Mouse (Mus musculus) stomach, postnatal 0 days (tissue): Measurements from ENCODE around the gene Pira2. TPM values are rescaled to one million over a fixed set of nuclear protein-coding genes. Genes with fewer than 3 reads are reported as not detected.
"Not testable (repeated sequence)": the region's sequence is repeated elsewhere in the genome, so short reads cannot be mapped to it uniquely, and the experiment has no call there.

Source experiments
- ATAC-seq: fragments of 200-750 bp; cut with Nextera tagmentation; 2 replicates; pipeline ENCODE4 v1.8.0; 2017; ENCODE audit not compliant: low FRiP score, low TSS enrichment
- DNase-seq: peaks from one replicate; pipeline ENCODE4 v3.0.0-alpha.2; 2016; ENCODE audit warnings: low spot score
- H3K27ac ChIP-seq: fragments of 300-500 bp; sonication (generic); replicated peaks from 2 replicates; pipeline ENCODE4 v1.5.1; 2014; ENCODE audit warnings: mild to moderate bottlenecking, control low read depth
- H3K27me3 ChIP-seq: fragments of 300-500 bp; sonication (generic); 2 replicates; pipeline ENCODE4 v1.6.1; 2014; ENCODE audit warnings: low read length; ENCODE audit not compliant: control insufficient read depth, insufficient read depth
- H3K36me3 ChIP-seq: fragments of 300-500 bp; sonication (generic); 2 replicates; pipeline ENCODE4 v1.6.1; 2014; ENCODE audit warnings: low read length, mixed read lengths; ENCODE audit not compliant: control insufficient read depth, insufficient read depth
- H3K4me1 ChIP-seq: fragments of 300-500 bp; sonication (generic); replicated peaks from 2 replicates; pipeline ENCODE4 v1.6.1; 2014; ENCODE audit warnings: antibody characterized with exemption; ENCODE audit not compliant: control insufficient read depth, insufficient read depth
- H3K4me2 ChIP-seq: fragments of 300-500 bp; sonication (generic); replicated peaks from 2 replicates; pipeline ENCODE4 v1.6.1; 2014; ENCODE audit warnings: low read depth, mild to moderate bottlenecking, control low read depth, moderate library complexity
- H3K4me3 ChIP-seq: fragments of 300-500 bp; sonication (generic); 2 replicates; pipeline ENCODE4 v1.5.1; 2014; ENCODE audit warnings: low read depth, low read length, control low read depth
- H3K9ac ChIP-seq: fragments of 300-500 bp; sonication (generic); 2 replicates; pipeline ENCODE4 v1.6.1; 2014; ENCODE audit warnings: mild to moderate bottlenecking, low read length, control low read depth, mixed read lengths
- H3K9me3 ChIP-seq: fragments of 300-500 bp; sonication (generic); 2 replicates; pipeline ENCODE4 v1.6.1; 2016; ENCODE audit warnings: low read length; ENCODE audit not compliant: control insufficient read depth
- CTCF ChIP-seq: IDR thresholded peaks from 2 replicates; pipeline ENCODE4 v1.5.1; 2016; ENCODE audit warnings: antibody characterized with exemption, low read depth, mild to moderate bottlenecking, moderate library complexity
- WGBS: fragments of 180-500 bp; shearing (Covaris S2); extraction: QIAGEN DNeasy Blood & Tissue Kit; methylation state at CpG from one replicate; pipeline ENCODE4 v1.1.7; 2014; 5-methylcytosine and 5-hydroxymethylcytosine counted together
- polyA plus RNA-seq: library from polyadenylated mRNA; unstranded; fragments of >200 nt; fragmentation: Nextera tagmentation; extraction: Ambion mirVana; gene quantifications from 2 replicates; pipeline ENCODE4 v1.2.1, GENCODE M21; 2015

Pira2 gene
- 0.05 and 0.15 TPM in 2 replicates for polyA plus RNA-seq

DNA sequence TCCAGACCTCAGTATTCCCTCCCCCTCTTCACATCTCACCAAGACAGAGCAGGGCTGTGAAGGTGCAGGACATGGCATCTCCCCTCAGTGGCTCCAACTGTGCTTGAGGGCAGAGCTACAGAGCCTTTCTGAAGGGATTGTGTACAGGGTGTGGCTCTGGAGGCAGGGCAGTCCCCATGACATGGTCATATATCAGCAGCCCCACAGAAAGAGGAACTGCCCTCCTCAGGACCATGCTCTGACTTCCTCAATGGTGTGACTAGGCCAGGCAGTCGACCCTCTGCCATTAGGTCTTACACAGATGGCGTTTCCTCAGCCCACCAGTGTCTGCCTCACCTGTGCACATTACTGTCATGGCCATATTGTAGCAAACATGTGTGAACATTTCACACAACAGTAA, at the start of gene Pira2:
Gene Pira2 (minus strand): TSS at position 101 of the 400 bp plus-strand sequence.
- not testable (repeated sequence) for H3K27me3 ChIP-seq, ATAC-seq, H3K9ac ChIP-seq, DNase-seq, H3K4me1 ChIP-seq, H3K36me3 ChIP-seq, H3K27ac ChIP-seq, H3K9me3 ChIP-seq, H3K4me3 ChIP-seq, H3K4me2 ChIP-seq
- no CpG with 5 or more reads among the region's 2 CpGs for WGBS

DNA sequence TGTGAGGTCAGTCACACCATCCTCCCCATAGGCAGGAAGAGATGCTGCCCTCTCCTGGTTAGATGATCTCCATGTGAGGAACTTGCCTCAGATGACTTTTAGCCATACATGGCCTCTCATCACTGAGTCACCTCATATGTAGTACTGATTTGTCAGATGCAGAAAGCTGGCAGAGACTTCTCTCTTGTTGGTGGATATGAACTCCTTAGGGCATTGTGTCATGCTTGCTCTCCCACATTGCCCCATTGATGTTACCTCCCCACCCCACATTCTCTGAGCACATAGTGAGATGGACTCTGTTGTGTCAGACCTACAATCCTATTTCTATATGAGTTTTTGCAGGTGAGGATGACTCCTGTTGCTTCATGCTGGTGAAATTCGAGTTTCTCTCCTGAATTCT, 30.2 kb upstream of the Pira2 start:
- H3K4me3 ChIP-seq, DNase-seq: not testable (repeated sequence)

DNA sequence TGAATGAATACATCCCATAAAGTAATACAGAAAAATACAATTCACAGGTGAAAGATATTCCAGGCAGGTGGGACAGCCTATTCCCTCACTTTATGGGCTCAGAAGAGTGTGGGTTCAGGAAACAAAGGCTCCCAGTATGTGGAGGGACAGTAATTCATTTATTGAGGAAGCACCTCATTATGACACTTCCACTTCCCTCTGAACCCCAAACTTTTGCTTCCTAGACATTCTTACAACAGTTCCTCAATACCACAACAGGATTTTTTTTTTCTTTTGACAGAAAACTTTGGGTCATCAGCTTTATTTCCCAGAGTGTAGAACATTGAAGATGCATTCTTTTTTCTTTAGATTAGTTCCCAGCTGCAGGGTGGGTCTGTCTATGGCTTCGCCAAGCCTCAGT, 7.0 kb downstream of the Pira2 start:
- H3K4me2 ChIP-seq, H3K27me3 ChIP-seq, H3K27ac ChIP-seq, ATAC-seq, H3K9me3 ChIP-seq, H3K36me3 ChIP-seq, H3K9ac ChIP-seq, H3K4me3 ChIP-seq, H3K4me1 ChIP-seq, DNase-seq: not testable (repeated sequence)
- no CpG with 5 or more reads among the region's 1 CpGs for WGBS

More for the DNA sequence above, 30.2 kb upstream of the Pira2 start:
- H3K9me3 ChIP-seq, ATAC-seq, H3K4me2 ChIP-seq, H3K27ac ChIP-seq, H3K36me3 ChIP-seq, H3K4me1 ChIP-seq, H3K27me3 ChIP-seq, H3K9ac ChIP-seq: not testable (repeated sequence)
- no CpG with 5 or more reads among the region's 1 CpGs for WGBS

DNA sequence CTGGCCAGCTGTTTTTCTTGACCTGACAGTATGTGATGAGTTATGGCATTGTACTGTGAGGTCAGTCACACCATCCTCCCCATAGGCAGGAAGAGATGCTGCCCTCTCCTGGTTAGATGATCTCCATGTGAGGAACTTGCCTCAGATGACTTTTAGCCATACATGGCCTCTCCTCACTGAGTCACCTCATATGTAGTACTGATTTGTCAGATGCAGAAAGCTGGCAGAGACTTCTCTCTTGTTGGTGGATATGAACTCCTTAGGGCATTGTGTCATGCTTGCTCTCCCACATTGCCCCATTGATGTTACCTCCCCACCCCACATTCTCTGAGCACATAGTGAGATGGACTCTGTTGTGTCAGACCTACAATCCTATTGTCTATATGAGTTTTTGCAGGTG, 14.2 kb downstream of the Pira2 start:
- H3K9me3 ChIP-seq, ATAC-seq, H3K9ac ChIP-seq: not testable (repeated sequence)

DNA sequence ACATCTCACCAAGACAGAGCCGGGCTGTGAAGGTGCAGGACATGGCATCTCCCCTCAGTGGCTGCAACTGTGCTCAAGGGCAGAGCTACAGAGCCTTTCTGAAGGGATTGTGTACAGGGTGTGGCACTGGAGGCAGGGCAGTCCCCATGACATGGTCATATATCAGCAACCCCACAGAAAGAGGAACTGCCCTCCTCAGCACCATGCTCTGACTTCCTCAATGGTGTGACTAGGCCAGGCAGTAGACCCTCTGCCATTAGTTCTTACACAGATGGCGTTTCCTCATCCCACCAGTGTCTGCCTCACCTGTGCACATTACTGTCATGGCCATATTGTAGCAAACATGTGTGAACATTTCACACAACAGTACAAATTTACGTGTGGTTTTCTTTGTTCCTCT, 19.3 kb downstream of the Pira2 start, which contains the start of gene Gm15448:
Gene Gm15448 (minus strand): TSS at position 89 of the 400 bp plus-strand sequence.
- not testable (repeated sequence) for H3K4me3 ChIP-seq, ATAC-seq, H3K27ac ChIP-seq, H3K27me3 ChIP-seq, H3K36me3 ChIP-seq, DNase-seq, H3K4me2 ChIP-seq, H3K9ac ChIP-seq, H3K9me3 ChIP-seq, H3K4me1 ChIP-seq
- 26% methylated on average over 1 of the region's 3 CpGs for WGBS

More for the DNA sequence above, 14.2 kb downstream of the Pira2 start:
- DNase-seq, H3K36me3 ChIP-seq, H3K4me2 ChIP-seq, H3K4me3 ChIP-seq, H3K27me3 ChIP-seq, H3K27ac ChIP-seq, H3K4me1 ChIP-seq: not testable (repeated sequence)

GRCm38 (mm10) chr7:3811912-3812311, 32.9 kb downstream of the Pira2 start:
- H3K9ac ChIP-seq, H3K27ac ChIP-seq, H3K4me3 ChIP-seq, H3K36me3 ChIP-seq, DNase-seq, H3K27me3 ChIP-seq, H3K4me1 ChIP-seq, H3K4me2 ChIP-seq, ATAC-seq, H3K9me3 ChIP-seq: not testable (repeated sequence)
- TF ChIP-seq CTCF: peak; percentile 21; the same call in 1 of the 2 replicates

DNA sequence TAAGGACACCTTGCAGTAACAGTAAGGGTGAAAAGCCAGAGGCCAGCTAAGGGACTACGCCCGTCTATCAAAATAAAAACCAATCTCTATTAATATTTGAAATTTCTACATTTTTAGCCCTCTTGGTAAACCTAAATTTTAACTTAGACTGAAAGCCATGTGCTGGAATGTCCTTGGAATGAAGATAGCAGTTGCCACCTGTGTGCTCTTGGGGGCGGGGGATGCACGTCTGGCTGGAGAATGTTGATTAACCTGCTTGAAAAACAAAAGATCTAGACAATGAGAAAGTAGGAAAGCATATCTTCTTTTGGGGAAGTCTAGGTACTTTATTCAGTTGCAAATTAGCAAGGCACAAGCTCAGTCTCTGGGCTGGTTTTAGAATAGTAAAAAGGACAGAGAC, 41.9 kb downstream of the Pira2 start:
- H3K4me2 ChIP-seq, H3K4me1 ChIP-seq, H3K27me3 ChIP-seq, H3K4me3 ChIP-seq, H3K36me3 ChIP-seq, H3K27ac ChIP-seq, ATAC-seq, DNase-seq, H3K9ac ChIP-seq, H3K9me3 ChIP-seq: not testable (repeated sequence)
- 83% methylated on average over 4 of the region's 4 CpGs for WGBS

DNA sequence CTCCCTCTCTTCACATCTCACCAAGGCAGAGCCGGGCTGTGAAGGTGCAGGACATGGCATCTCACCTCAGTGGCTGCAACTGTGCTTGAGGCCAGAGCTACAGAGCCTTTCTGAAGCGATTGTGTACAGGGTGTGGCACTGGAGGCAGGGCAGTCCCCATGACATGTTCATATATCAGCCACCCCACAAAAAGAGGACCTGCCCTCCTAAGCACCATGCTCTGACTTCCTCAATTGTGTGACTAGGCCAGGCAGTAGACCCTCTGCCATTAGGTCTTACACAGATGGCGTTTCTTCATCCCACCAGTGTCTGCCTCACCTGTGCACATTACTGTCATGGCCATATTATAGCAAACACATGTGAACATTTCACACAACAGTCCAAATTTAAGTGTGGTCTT, 44.9 kb downstream of the Pira2 start:
- DNase-seq, H3K4me3 ChIP-seq, ATAC-seq, H3K4me2 ChIP-seq, H3K36me3 ChIP-seq, H3K27ac ChIP-seq, H3K4me1 ChIP-seq, H3K27me3 ChIP-seq, H3K9me3 ChIP-seq, H3K9ac ChIP-seq: not testable (repeated sequence)
- 69% methylated on average over 3 of the region's 3 CpGs for WGBS

- not testable (repeated sequence) for DNase-seq, H3K27me3 ChIP-seq, H3K9me3 ChIP-seq, H3K4me3 ChIP-seq, H3K36me3 ChIP-seq, H3K4me2 ChIP-seq, H3K9ac ChIP-seq, H3K4me1 ChIP-seq, H3K27ac ChIP-seq, ATAC-seq
Measured at GRCm38 (mm10) chr7:3796286-3796685, 48.6 kb downstream of the Pira2 start.
